Mouse (Mus musculus): ENCODE results near the gene Dbndd2. TPM values are rescaled to one million over a fixed set of nuclear protein-coding genes. Genes with fewer than 3 reads are reported as not detected.

The Dbndd2 gene
- polyA plus RNA-seq, 1 experiment from 2014 or later, result 25.3 TPM

DNA sequence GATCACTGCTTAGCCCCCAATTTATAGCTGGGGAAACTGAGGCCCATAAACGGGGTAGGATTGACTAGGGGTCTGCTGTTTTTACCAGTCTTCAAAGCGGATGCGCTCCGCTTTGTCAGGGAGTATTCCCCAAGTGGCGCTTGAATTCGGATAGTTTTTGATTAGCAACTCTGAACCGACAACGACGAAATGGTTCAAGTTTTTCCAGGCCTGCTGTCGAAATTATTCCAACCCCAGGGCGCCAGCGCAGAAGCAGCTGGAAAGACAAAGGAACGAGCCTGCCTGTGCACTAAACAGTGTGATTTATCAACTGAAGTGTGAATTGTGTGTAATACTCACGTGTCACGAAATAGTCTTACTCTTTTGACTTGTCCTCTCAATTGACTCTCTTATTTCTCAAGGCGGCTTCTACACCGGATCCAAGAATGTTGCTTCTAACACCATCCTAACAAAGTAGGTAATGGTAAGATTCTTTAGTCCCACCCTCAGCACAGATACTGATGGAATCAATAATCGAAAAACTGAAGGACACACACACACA lies 42.4 kb upstream of the Dbndd2 start, which contains the start of gene Sdc4:
Gene Sdc4, minus strand, starts transcription at position 428 of the 541 bp plus-strand sequence.
- no peaks in the 10 kb centered on the region for H3K36me3 ChIP-seq
- 0 out of 2 replicates have a peak, but pooled peaks have one; percentile 17 for ATAC-seq (ENCODE audit: low FRiP score)
- H3K9me3 ChIP-seq (replicated peaks), result no peaks in the 10 kb centered on the region
- H3K4me3 ChIP-seq (replicated peaks), result peak within 1 kb of the TSS; percentile 53
- 7% methylated on average over 18 of the region's 18 CpGs for WGBS
- H3K4me1 ChIP-seq, result peaks cover 26% of the 10 kb centered on the region
- peak within 1 kb of the TSS; percentile 98 for H3K4me2 ChIP-seq
- H3K27ac ChIP-seq (replicated peaks), result peak within 1 kb of the TSS; percentile 60; the same call in 1 of the 2 replicates
- peak within 1 kb of the TSS; percentile 61 for H3K9ac ChIP-seq (replicated peaks)
- H3K27me3 ChIP-seq (replicated peaks), result peaks cover 21% of the 10 kb centered on the region

DNA sequence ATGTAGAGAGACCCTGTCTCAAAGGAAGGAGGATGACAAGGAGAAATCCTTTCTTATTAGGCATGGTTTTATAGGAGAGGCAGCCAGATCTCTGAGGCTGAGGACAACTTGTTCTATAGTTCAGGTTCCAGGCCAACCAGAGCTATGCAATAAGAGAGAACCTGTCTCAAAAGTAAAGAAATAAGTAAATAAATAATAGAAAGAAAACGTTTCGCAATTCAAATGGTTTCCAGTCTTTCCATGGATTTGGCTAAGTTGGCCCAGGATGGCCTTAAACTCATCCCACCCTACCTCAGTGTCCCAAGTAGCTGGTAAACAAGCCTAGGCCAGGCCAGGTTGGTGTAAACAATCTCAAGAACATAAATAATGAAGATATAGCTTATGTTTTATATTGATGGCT lies 41.2 kb upstream of the Dbndd2 start:
- Histone ChIP-seq H3K4me1 (peaks cover 26% of the 10 kb centered on the region), H3K4me3 (replicated peaks) (no peak overlapping the region), H3K27ac (replicated peaks) (no peak overlapping the region), H3K9ac (replicated peaks) (no peak overlapping the region), H3K4me2 (no peak overlapping the region), H3K36me3 (no peaks in the 10 kb centered on the region), H3K27me3 (replicated peaks) (peaks cover 21% of the 10 kb centered on the region), H3K9me3 (replicated peaks) (no peaks in the 10 kb centered on the region)
- WGBS, result 82% methylated on average over 2 of the region's 2 CpGs
- no peak for ATAC-seq (ENCODE audit: low FRiP score)

DNA sequence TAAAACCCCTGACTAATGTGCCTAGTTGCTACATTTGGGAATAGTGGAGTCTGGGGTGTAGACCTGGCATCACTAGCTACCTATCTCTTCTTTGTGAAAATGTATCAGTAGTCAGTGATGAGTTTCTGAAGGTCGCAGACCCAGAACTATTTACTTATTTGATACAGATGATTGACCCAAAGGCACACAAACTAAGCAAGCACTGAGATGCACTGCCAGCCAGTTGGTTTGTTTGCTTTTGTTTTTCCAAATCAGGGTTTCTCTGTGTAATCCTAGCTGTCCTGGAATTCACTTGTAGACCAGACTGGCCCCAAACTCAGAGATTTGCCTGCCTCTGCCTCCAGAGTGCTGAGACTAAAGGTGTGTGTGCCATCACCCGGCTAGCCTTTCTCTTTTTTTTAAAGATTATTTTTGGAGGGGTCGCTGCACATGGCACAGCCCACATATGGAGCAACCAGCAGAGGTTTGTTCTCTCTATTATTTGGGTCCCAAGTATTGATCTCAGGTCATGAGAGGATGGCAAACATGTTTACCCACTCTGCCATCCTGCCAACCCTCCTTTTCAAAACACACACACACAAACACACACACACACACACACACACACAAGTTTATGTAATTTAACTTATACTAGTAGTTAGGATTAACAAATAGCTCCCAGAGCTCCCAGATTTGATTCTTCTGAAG lies 40.4 kb upstream of the Dbndd2 start:
- no peaks in the 10 kb centered on the region for H3K36me3 ChIP-seq
- H3K9me3 ChIP-seq (replicated peaks), result no peaks in the 10 kb centered on the region
- no peak overlapping the region for H3K9ac ChIP-seq (replicated peaks)
- peaks cover 26% of the 10 kb centered on the region for H3K4me1 ChIP-seq
- WGBS, result 91% methylated on average over 3 of the region's 3 CpGs
- no peak for ATAC-seq (ENCODE audit: low FRiP score)
- no peak overlapping the region for H3K4me2 ChIP-seq
- H3K27ac ChIP-seq (replicated peaks), result no peak overlapping the region
- H3K27me3 ChIP-seq (replicated peaks), result peaks cover 21% of the 10 kb centered on the region
- H3K4me3 ChIP-seq (replicated peaks), result no peak overlapping the region

DNA sequence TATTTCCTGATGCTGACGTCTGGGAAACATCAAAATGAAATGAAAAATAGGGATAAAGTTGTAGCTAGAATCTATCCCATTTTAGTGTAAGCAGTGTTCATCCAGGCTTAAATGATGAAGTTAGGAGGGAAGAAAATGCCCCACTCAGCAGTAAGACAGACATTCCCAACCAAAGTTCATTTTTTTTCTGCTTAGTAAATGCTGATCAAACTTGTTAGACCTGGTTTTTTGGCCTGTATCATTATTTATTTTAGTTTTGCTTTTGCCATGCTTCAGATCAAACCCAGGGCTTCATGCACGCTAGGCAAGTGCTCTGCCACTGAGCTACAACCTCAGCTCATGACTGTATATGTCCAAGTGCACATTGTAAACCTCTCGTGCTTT lies 39.8 kb upstream of the Dbndd2 start:
- Histone ChIP-seq H3K27ac (replicated peaks) (no peak overlapping the region), H3K4me2 (no peak overlapping the region), H3K9me3 (replicated peaks) (no peaks in the 10 kb centered on the region), H3K4me1 (peaks cover 25% of the 10 kb centered on the region), H3K4me3 (replicated peaks) (no peak overlapping the region), H3K9ac (replicated peaks) (no peak overlapping the region), H3K27me3 (replicated peaks) (peaks cover 18% of the 10 kb centered on the region), H3K36me3 (no peaks in the 10 kb centered on the region)
- no peak for ATAC-seq (ENCODE audit: low FRiP score)
- WGBS, result 78% methylated on average over 3 of the region's 3 CpGs

DNA sequence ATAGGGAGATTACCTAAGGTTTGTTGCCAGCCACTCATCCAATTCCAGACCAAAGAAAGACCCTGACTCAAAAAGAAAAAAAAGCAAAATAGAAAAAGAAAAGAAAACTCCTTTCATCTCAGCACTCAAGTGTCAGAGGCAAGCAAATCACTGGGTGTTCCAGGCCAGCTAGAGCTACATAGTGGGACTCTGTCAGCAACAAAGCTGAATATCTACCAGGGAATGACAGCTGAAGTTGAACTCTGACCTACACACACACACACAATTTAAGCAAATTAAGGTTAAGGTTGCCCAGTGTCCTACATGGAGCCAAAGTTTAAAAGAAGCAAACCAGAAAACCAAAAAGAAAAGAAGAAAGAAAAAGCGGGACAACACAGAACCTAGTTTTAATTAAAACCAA lies 37.8 kb upstream of the Dbndd2 start:
- Histone ChIP-seq H3K9me3 (replicated peaks) (no peaks in the 10 kb centered on the region), H3K27me3 (replicated peaks) (0 out of 2 replicates have a peak, but pooled peaks cover 2% of the 10 kb centered on the region), H3K4me3 (replicated peaks) (no peak overlapping the region), H3K4me1 (peaks cover 5% of the 10 kb centered on the region), H3K27ac (replicated peaks) (no peak overlapping the region), H3K9ac (replicated peaks) (no peak overlapping the region), H3K36me3 (no peaks in the 10 kb centered on the region), H3K4me2 (no peak overlapping the region)
- ATAC-seq (ENCODE audit: low FRiP score), result no peak
- WGBS, result 89% methylated on average over 1 of the region's 1 CpGs

DNA sequence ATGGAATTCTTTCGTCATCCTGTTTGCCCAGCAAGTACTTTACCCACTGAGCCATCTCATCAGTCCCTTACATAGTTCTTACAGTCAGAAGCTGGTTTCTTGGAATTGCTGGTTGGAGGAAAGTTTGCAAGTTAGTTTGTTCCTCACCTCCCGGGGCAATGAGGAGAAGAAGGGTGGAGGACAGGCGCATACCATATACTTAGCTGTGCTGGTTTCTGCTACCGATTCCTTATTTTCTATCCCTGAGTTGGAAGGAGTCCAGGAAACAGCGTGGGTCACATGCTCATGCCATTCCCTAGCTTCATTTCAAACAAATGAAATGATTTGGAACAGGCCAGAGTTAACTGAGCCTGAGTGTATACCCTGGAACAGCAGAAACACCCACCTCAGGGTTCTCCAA lies 37.0 kb upstream of the Dbndd2 start:
- H3K9me3 ChIP-seq (replicated peaks), result no peaks in the 10 kb centered on the region
- WGBS, result 77% methylated on average over 5 of the region's 5 CpGs
- no peak for ATAC-seq (ENCODE audit: low FRiP score)
- H3K27me3 ChIP-seq (replicated peaks), result 0 out of 2 replicates have a peak, but pooled peaks cover 2% of the 10 kb centered on the region
- no peaks in the 10 kb centered on the region for H3K4me1 ChIP-seq
- H3K36me3 ChIP-seq, result no peaks in the 10 kb centered on the region
- no peak overlapping the region for H3K9ac ChIP-seq (replicated peaks)
- H3K27ac ChIP-seq (replicated peaks), result no peak overlapping the region
- H3K4me3 ChIP-seq (replicated peaks), result no peak overlapping the region
- no peak overlapping the region for H3K4me2 ChIP-seq

DNA sequence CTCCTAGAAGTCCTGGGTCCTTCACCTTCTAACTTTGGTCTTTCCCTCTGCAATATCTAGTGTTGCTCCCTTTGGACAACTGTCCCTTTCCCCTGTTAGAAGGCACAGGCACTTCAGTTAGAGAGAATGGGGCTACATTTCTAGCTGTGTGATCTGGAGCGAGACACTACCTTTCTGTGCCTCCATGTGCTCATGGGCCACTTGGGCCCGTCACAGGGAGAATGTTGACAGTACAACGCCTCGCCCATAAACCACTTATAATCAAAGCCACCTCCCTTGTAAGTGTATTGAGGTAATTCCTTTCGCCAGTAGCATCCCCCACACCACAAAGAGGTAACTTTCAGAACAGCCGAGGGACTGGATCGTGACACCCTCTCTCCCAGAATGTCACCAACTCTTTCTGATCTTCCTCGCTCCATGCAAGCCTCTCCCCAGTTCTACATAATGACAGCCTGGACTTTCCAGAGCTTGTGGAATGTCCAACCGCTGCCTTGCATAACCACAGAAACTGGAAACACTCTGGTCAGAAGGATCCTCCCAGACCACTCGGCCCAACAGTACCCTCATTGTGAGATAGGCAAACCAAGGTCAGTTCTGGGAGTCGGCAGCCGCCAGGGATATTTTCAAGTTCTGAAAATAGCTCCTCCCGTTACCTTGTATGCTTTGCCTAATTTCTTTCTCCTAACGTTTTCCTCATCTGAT lies 36.4 kb upstream of the Dbndd2 start:
- 86% methylated on average over 14 of the region's 14 CpGs for WGBS
- Histone ChIP-seq H3K4me3 (replicated peaks) (no peak overlapping the region), H3K9me3 (replicated peaks) (no peaks in the 10 kb centered on the region), H3K4me1 (no peaks in the 10 kb centered on the region), H3K27me3 (replicated peaks) (no peaks in the 10 kb centered on the region), H3K36me3 (no peaks in the 10 kb centered on the region), H3K4me2 (no peak overlapping the region), H3K27ac (replicated peaks) (no peak overlapping the region), H3K9ac (replicated peaks) (no peak overlapping the region)
- ATAC-seq (ENCODE audit: low FRiP score), result no peak

DNA sequence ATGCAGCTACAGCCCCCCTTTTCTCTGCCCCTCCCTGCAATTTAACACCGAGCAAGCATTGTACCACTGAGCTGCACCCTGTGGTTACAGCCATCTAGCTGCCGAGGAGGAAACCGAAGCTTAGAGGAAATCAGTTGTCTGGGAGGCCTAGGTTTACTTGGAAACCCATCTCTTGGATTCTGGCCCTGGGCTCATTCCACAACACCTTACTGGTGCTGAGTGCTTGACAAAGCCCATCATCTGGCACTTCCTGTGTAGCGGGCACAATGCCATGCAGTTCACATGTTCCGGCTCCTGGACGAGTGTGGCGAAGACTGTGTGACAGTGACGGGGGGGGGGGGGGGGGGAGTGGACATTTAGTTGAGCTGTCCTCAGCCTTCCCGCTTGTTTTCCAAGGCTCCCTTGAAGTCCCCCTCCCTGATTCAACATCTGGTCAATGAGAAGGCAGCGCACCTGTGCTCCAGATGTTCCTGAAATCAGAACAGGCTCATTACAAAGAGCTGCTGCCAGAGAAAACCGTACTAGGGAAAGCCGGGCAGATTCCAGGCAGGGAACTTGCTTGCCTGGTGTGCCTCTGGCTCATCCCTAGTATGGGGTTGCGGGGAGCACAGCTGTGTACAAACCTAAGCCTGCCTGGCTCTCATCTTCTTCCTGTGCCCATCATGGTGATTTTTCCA lies 33.8 kb upstream of the Dbndd2 start:
- H3K4me3 ChIP-seq (replicated peaks), result no peak overlapping the region
- H3K9ac ChIP-seq (replicated peaks), result no peak overlapping the region
- H3K27me3 ChIP-seq (replicated peaks), result no peaks in the 10 kb centered on the region
- H3K4me1 ChIP-seq, result peaks cover 7% of the 10 kb centered on the region
- ATAC-seq (ENCODE audit: low FRiP score), result no peak
- H3K9me3 ChIP-seq (replicated peaks), result no peaks in the 10 kb centered on the region
- H3K36me3 ChIP-seq, result no peaks in the 10 kb centered on the region
- H3K4me2 ChIP-seq, result no peak overlapping the region
- no peak overlapping the region for H3K27ac ChIP-seq (replicated peaks)
- WGBS, result 50% methylated on average over 12 of the region's 13 CpGs

DNA sequence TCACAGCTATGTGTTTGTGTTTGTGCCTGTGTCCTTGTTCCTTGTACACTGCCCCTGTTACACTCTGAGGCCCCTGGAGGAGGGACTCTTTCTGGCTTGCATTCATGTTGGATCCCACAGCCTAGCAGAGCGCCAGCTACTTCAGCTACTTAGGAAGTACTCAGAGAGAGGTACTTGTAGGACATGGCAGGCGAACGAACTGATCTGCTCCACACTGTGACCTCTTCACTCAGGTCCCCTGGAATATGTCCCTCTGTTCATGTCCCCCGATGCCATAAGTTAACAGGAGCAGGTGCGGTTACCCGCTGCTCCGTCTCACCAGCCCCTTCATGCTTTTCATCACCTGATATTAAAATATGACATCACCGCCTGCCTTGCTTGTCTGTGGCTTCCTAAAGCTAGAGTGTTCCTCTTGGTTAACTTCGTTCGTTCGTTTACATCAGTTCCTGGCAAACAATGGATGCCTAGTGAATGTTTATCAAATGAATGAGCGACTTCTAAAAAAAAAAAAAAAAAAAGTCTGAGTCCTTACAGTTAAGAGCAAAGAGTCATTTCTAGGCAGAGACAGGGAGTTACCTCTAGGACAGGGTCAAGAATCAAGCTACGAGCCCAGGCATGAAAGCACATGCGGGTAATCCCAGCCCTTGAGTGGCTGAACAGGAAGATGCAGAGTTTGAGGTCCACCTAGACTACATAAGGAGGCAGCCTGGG lies 32.7 kb upstream of the Dbndd2 start:
- no peak overlapping the region for H3K27ac ChIP-seq (replicated peaks)
- no peak overlapping the region for H3K4me3 ChIP-seq (replicated peaks)
- no peak for ATAC-seq (ENCODE audit: low FRiP score)
- peaks cover 7% of the 10 kb centered on the region for H3K4me1 ChIP-seq
- H3K9me3 ChIP-seq (replicated peaks), result no peaks in the 10 kb centered on the region
- 86% methylated on average over 14 of the region's 14 CpGs for WGBS
- H3K27me3 ChIP-seq (replicated peaks), result no peaks in the 10 kb centered on the region
- no peak overlapping the region for H3K9ac ChIP-seq (replicated peaks)
- no peak overlapping the region for H3K4me2 ChIP-seq
- H3K36me3 ChIP-seq, result no peaks in the 10 kb centered on the region

DNA sequence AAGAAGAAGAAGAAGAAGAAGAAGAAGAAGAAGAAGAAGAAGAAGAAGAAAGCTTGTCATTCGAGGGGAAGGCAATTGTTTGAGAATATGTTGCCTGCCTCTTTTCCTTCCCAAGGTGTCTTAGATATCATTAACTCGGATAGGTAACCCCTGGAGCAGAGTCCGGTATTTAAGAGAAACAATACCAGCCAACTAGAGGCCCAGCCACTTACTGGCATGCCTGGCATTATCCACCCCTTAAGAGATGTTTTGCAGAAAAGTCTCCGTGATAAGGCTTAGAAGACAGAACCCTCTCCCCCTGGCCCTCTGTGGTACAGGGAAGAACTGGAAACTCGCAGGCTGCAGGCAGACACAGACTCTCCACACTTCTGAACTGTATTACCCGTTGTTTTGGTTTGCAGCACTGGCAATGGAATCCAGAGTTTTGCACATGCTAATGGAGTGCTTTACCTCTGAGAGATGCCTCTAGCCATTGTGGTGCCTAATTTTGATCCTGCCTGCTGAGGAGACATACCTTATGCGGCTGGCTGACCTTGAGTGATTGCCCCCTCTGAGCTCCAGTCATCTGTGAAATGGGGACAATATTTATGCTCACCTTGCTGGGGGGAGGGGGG lies 31.9 kb upstream of the Dbndd2 start:
- Histone ChIP-seq H3K27me3 (replicated peaks) (no peaks in the 10 kb centered on the region), H3K27ac (replicated peaks) (no peak overlapping the region), H3K36me3 (no peaks in the 10 kb centered on the region), H3K4me3 (replicated peaks) (no peak overlapping the region), H3K4me2 (no peak overlapping the region), H3K4me1 (peaks cover 7% of the 10 kb centered on the region), H3K9me3 (replicated peaks) (no peaks in the 10 kb centered on the region), H3K9ac (replicated peaks) (no peak overlapping the region)
- ATAC-seq (ENCODE audit: low FRiP score), result no peak
- 77% methylated on average over 7 of the region's 7 CpGs for WGBS

DNA sequence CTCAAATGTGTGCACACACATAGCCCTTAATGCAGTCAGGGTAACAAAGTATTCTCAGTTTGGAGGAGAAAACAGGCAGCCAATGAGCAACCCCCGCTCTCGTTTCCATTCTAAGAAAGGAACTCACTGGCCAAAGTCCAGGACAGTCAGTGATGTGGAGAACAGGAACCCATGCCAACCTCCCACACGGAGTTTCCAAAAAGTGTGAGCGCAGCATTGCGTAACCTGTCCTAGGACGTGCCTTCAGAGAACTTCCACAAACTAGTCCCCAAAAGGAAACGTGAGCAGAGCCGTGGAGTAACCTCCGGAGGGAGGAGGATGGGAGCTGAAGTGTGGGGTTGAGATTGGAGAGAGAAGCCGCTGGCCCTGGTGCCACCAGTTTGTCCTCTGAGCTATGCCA lies 31.1 kb upstream of the Dbndd2 start:
- Histone ChIP-seq H3K9ac (replicated peaks) (no peak overlapping the region), H3K9me3 (replicated peaks) (no peaks in the 10 kb centered on the region), H3K4me1 (peaks cover 7% of the 10 kb centered on the region), H3K4me3 (replicated peaks) (no peak overlapping the region), H3K27me3 (replicated peaks) (no peaks in the 10 kb centered on the region), H3K36me3 (no peaks in the 10 kb centered on the region), H3K27ac (replicated peaks) (no peak overlapping the region), H3K4me2 (no peak overlapping the region)
- WGBS, result 86% methylated on average over 10 of the region's 10 CpGs
- ATAC-seq (ENCODE audit: low FRiP score), result no peak

All from neural tube, embryonic 15.5 days (tissue).